Mouse (Mus musculus) G1E (cell line): ENCODE results near the gene Nrg3.

Experiments used
- CTCF ChIP-seq: IDR thresholded peaks from 2 replicates; pipeline ENCODE4 v1.5.1; 2012; ENCODE audit warnings: low read depth, low read length, inconsistent platforms, mixed read lengths
- GATA1 ChIP-seq: IDR thresholded peaks from 2 replicates; pipeline ENCODE4 v1.6.1; 2012; ENCODE audit warnings: borderline replicate concordance, low read length, inconsistent platforms, mixed read lengths
- GATA2 ChIP-seq: IDR thresholded peaks from 2 replicates; pipeline ENCODE4 v1.6.1; 2012; ENCODE audit warnings: low read depth, low read length, inconsistent platforms, borderline replicate concordance
- POLR2AphosphoS5 ChIP-seq: IDR thresholded peaks from 2 replicates; pipeline ENCODE4 v1.6.1; 2012; ENCODE audit warnings: low read depth, low read length, inconsistent platforms; ENCODE audit not compliant: insufficient replicate concordance
- TAL1 ChIP-seq: conservative IDR thresholded peaks from 2 replicates; pipeline ENCODE4 v1.6.1; 2012; ENCODE audit warnings: low read depth, low read length, inconsistent platforms, mixed read lengths

DNA sequence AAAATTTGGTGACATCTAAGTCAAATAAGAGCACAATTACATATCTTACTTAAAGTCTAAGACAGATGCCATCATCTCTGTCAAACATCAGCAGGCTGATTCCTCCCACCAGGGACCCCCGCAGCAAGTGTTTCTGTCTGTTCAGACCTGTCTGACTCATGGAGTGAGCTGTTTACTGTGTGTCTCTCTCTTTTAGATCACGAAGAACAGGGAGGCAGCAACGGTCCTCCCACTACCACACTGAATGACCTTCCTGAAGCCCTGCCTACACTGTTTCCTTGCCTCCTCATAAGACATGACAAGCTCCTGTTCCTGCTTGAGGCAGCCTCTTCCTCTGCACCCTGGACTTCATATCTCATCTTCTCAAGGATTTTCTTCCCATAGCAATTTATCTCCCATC, 312.7 kb downstream of the Nrg3 start:
- TF ChIP-seq CTCF (no peak), TAL1 (no peak), GATA1 (no peak), POLR2AphosphoS5 (no peak), GATA2 (no peak)
